Mouse (Mus musculus) lung, adult 2 months (tissue): Measurements from ENCODE around the gene E030018B13Rik.

Experiments
- CTCF ChIP-seq: fragments of 200-500 bp; IDR thresholded peaks from 2 replicates; pipeline ENCODE4 v1.5.1; 2011; ENCODE audit warnings: mild to moderate bottlenecking, low read length, control low read depth; ENCODE audit not compliant: insufficient read depth
- POLR2A ChIP-seq: fragments of 200-500 bp; IDR thresholded peaks from 2 replicates; pipeline ENCODE4 v1.6.1; 2011; ENCODE audit warnings: low read depth, mild to moderate bottlenecking, control low read depth, low read length, borderline replicate concordance; ENCODE audit errors: extremely low read depth

DNA sequence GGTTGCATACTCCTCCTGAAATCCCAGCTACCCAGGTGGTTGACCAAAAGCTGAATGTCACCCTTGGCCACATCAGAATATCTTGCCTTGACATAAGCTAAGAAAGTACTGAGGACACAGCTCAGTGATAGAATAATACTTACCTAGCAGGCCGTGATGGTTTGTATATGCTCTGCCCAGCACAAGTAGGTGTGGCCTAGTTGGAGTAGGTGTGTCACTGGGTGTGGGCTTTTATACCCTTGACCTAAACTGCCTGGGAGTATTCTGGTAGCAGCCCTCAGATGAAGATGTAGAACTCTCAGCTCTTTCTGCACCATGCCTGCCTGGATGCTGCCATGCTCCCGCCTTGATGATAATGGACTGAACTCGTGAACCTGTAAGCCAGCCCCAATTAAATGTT lies 15.8 kb downstream of the E030018B13Rik start:
- TF ChIP-seq CTCF = no peak
- TF ChIP-seq POLR2A = no peak
